Mouse (Mus musculus): ENCODE data around the gene Zdbf2.
"Not testable (repeated sequence)": the region's sequence is repeated elsewhere in the genome, so short reads cannot be mapped to it uniquely, and the experiment has no call there.

Gene Zdbf2

DNA sequence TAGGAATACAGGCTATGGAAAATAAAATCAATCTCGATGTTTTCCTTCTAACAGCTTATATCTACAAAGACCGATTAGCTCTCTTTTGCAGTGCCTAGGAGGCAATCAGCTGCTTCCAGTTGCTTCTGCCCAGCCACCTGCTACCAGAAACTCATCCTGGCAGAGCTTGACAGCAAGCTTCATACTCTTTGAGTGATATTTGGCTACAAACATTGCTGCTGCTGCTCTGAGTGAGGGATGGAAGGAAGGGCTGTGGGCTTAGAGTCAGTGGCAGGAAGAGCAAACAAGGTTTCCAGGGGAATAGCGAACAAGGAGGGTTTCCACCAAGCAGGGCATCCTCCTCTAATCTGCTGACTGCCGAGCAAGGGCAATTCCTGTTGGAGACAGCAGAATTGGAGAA, 7.6 kb upstream of the Zdbf2 start:
- peak; percentile 7 for DNase-seq

DNA sequence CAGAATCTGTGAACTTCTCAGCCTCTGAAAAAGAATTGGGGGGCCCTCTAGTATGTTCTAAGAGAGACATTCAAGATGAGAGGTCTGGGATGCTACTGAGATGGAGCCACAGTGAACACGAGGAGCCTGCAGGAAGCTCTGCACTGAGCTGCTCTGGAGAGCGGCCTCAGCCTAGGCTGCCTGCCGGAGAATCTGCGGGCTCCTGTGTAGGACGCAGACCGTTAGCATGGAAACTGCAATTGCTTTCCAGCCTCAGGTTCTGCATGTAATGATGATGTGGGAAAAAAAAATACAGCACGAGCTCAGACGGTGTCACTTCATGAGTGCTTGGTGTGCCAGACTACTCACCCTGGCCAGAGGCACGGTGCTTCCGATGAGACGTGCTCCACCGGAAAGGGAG, 6.9 kb upstream of the Zdbf2 start:
- peak; percentile 50 for DNase-seq

DNA sequence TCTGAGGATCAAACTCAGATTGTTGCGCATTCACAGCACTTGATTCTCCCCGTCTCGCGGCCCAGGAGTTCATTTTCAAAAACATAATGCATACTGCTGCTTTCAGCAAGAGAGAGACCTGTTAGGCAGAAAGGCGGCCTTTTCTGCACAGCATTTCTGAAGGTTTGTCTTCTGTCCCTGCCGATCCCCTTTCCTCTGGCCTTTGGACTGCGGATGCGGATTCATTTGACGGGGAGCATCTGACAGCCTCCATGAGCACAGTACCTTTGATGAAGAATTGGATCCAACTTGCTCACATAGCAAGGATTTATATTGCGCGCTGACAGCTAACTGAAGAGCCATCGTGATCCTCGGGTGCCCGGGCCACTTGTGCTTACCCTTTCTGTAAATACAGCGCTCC, 6.3 kb upstream of the Zdbf2 start:
- DNase-seq: peak; percentile 28

DNA sequence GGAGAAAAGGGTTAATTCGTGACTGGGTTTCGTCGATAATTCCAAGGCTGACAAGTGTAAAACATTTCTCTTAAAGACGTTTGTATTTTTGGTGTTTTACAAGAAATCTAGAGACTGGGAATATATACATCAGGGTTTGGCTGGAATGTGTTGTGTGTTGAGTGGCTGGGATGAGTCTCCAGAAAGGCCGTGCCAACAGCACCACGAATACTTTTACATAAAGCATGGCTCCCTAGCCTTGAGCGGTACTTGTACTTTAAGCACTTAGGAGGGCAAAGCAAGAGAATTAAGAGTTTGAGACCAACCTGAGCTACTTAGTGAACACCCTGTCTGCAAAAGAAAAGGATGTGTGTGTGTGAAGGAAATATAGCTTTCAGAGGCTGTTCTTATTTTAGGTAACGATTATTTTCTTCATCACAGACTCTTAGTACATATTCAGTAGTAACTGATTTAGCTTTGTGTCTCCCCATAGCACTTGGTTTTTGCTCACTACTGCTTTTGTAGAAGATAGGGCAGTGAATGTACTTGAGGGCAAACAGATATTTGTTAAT, 865 bp upstream of the Zdbf2 start:
- peak; percentile 47 for DNase-seq

DNA sequence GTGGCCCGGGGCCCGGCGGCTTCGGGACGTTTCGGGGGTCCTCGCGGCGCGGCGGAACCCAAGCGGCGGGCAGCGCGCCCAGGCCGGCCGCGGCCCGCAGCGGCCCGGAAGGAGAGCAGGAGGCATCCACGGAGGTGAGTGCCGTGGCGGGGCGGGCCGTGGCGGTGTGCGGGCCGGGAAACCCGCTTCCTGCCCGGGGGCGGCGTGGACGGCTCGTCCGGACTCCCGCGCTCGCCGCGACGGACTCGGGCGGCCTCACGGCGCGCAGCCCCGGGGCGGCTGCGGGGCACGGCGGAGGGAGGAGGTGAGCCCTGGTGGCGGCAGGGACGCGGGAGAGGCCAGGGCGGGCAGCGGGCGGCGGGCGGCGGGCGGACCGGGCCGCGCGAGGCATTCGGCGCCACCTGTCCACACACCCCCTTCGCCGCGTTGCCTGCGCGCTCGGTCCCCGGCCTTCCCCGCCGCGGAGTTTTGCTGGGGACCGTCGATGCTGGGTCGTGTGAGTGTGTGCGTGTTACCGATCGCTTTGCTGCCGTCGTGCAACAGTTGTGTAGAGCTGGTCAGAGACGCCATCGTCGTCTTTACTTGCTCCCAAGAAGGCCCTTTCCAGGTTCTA, 380 bp downstream of the Zdbf2 start:
- DNase-seq: peak; percentile 59

DNA sequence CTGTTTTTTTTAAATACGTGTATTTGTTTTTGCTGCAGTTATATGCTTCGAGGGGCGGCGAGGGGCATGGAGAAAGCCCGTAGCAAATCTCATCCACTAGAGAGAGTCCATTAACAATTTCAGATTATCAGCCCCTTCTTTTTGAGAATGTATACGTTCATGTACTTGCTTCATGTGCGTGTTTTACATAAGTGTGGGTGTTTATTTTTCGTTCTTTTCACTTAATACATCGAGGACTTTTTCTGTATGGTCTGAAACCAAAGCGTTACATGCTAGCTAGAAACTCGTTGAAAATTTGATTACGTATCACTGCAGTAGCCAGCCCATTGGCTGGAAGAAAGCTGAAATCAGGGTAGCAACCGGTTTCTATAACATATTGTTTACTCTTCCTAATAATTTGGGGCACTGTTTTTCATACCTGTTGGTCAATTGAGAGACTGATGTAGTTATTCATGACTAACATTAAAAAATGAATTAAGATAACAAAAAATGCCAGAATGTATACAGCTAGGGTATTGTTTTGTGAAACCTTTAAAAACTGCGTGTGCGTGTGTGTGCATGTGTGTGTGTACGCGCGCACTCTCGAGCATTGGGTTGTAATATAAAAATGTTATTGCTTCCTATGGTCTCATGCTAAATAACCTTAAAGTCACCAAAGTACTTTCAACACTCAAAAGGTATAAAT, 1.1 kb downstream of the Zdbf2 start:
- peak; percentile 51 for DNase-seq

DNA sequence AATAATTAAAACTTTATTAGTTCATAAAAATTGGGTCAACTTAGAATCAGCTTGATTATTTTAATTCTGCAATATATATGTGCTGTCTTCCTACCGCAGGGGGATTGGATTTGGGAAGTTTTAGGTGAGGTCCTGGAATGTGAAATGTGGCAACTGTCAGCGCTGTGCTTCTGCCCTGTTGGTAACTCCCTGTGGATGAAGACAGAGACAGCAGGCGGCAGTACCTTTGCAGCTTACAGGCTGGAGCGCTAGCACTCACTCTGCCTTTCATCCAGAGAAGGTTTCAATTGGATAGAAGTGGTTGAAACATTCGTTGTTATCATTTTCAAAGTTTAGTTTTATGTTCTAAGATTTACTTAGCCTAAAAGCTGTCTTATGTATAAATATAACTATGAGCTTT, 5.0 kb downstream of the Zdbf2 start:
- DNase-seq: peak; percentile 45

DNA sequence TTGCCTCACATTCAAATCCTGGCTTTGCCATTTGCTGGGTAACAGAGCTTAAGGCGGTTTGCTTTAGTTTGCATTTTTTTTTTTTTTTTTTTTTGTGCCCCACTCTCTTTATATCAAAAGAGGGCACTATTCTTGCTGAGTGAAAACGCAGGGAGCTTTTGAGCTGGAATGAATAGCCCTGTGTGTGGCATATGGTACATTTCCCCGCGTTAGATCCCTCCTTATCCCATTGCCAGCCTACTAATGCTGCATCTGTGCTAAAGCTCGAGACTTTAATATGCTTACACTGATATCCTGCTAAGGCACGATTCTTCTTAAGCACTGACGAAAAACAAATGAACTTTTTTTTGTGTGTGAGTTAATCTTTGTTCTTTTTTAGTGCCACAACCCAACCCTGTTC, 20.9 kb downstream of the Zdbf2 start:
- peak; percentile 32 for DNase-seq

DNA sequence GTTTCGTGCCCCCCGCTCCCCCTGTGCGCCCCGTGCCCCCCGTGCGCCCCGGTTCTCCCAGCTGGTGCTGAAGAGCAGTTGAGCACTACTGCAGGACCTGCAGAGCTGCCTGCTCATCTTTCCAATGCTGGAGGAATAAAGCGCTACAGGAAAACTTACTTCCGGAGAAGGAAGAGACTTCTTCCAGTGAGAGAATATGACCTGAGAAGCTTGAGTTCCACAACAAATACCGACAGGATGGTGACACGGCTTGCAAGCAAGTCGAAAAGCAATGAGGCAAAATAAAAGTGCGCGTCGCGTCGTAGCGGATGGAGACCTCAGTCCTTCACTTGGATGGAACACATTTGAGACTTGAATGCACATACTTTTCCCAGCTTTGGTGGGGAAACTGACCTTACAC, 36.6 kb downstream of the Zdbf2 start:
- DNase-seq: peak; percentile 44

DNA sequence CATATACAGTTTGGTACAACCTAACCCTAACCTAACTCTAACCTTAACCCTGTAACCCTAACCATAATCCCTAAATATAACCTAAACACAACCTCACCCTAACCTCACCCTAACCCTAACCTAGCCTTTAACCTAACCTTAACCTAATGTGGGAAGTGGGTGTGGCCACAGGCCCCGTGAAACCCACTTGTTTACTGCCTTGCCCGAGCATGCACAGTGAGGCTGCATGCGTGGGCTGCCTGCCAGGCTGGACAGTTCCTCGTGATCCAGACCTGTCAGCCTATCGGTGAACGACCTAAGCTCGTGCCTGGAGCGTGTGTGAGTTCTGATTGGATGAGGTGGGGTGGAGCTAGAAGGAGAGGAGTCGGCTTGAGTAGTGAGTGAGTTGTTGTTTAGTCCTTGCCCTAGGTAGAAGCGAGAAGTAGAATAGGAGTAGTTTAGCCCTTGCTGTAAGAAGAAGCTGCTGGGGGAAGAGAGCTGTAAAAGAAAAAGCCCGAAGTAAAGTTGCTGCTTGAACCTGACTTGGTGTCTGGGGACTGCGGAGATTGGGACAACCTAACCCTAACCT, 50.6 kb downstream of the Zdbf2 start:
- DNase-seq: not testable (repeated sequence)
